Mouse (Mus musculus): ENCODE results near the gene Cyct. TPM values are rescaled to one million over a fixed set of nuclear protein-coding genes. Genes with fewer than 3 reads are reported as not detected.
A peak's percentile ranks its signal among the peaks of the same experiment; 100 is the strongest.

Cyct gene
- total RNA-seq, 2 experiments from 2014 or later, result 0.42 to 0.43 TPM

- intact Hi-C loops (cut with DNase I), result no loop called here
- peak; percentile 9 to 31 for DNase-seq
These were observed 21.8 kb downstream of the Cyct start, which contains the start of gene Pde11a for GRCm38 (mm10) chr2:76338215-76339156. Gene Pde11a (minus strand): TSS chr2:76338774.

- intact Hi-C loops (cut with DNase I), result no loop called here
- no peak for DNase-seq
These were observed 25.7 kb downstream of the Cyct start for GRCm38 (mm10) chr2:76334596-76334995.

GRCm38 (mm10) chr2:76332161-76332805, 28.0 kb downstream of the Cyct start:
- intact Hi-C loops (cut with DNase I), result no loop called here
- DNase-seq, result no peak

- no peak for DNase-seq
- intact Hi-C loops (cut with DNase I), result no loop called here
These were observed 30.2 kb downstream of the Cyct start for GRCm38 (mm10) chr2:76330081-76330480.

GRCm38 (mm10) chr2:76326161-76326560, 34.1 kb downstream of the Cyct start:
- intact Hi-C loops (cut with DNase I), result no loop called here
- no peak for DNase-seq

GRCm38 (mm10) chr2:76324463-76324862, 35.8 kb downstream of the Cyct start:
- no peak for DNase-seq
- intact Hi-C loops (cut with DNase I), result no loop called here

GRCm38 (mm10) chr2:76323185-76323875, 36.9 kb downstream of the Cyct start:
- intact Hi-C loops (cut with DNase I), result no loop called here
- DNase-seq, result no peak

- no peak for DNase-seq
- intact Hi-C loops (cut with DNase I), result no loop called here
These were observed 39.9 kb downstream of the Cyct start for GRCm38 (mm10) chr2:76320336-76320735.

GRCm38 (mm10) chr2:76319231-76319630, 41.0 kb downstream of the Cyct start:
- DNase-seq, result no peak
- intact Hi-C loops (cut with DNase I), result no loop called here

Small RNA genes lying within 50 kb of the gene (microRNA-seq; reads per million reads assigned to microRNA genes)
- gene Gm44337, result 0 reads per million in 2 experiments

Other genes starting within 250 kb of the Cyct start
- under 1 TPM; 0.14 to 0.25 TPM for gene Pde11a, start 21.7 kb downstream of the Cyct start, total RNA-seq (2021)
- 10 to 100 TPM; 27.2 to 32.3 TPM for gene Rbm45, start 9.5 kb upstream of the Cyct start, total RNA-seq (2021)
- 1 to 10 TPM; 4.5 to 4.9 TPM for gene Osbpl6, start 46.1 kb upstream of the Cyct start, total RNA-seq (2021)